Mouse (Mus musculus) heart, postnatal 0 days (tissue): ENCODE data around the gene Micu2. TPM values are rescaled to one million over a fixed set of nuclear protein-coding genes. Genes with fewer than 3 reads are reported as not detected.

Source experiments
- ATAC-seq: fragments of 200-750 bp; cut with Nextera tagmentation; 2 replicates; pipeline ENCODE4 v1.8.0; 2017; ENCODE audit warnings: low read depth, moderate number of reproducible peaks, moderate library complexity; ENCODE audit not compliant: insufficient read depth
- DNase-seq: peaks from one replicate; pipeline ENCODE4 v3.0.0-alpha.2; 2016; ENCODE audit warnings: low spot score
- H3K27ac ChIP-seq: fragments of 300-500 bp; sonication (generic); 2 replicates; pipeline ENCODE4 v1.5.1; 2014; ENCODE audit warnings: low read depth, mild to moderate bottlenecking
- H3K27me3 ChIP-seq: fragments of 300-500 bp; sonication (generic); 2 replicates; pipeline ENCODE4 v1.6.1; 2014; ENCODE audit warnings: low read length, mixed read lengths; ENCODE audit not compliant: control insufficient read depth, insufficient read depth
- H3K36me3 ChIP-seq: fragments of 300-500 bp; sonication (generic); replicated peaks from 2 replicates; pipeline ENCODE4 v1.6.1; 2014; ENCODE audit warnings: low read length, mixed read lengths; ENCODE audit not compliant: control insufficient read depth, insufficient read depth
- H3K4me1 ChIP-seq: fragments of 300-500 bp; sonication (generic); 2 replicates; pipeline ENCODE4 v1.6.1; 2014; ENCODE audit warnings: antibody characterized with exemption; ENCODE audit not compliant: control insufficient read depth, insufficient read depth
- H3K4me2 ChIP-seq: fragments of 300-500 bp; sonication (generic); 2 replicates; pipeline ENCODE4 v1.6.1; 2014; ENCODE audit warnings: low read depth, mild to moderate bottlenecking, low read length, moderate library complexity
- H3K4me3 ChIP-seq: fragments of 300-500 bp; sonication (generic); 2 replicates; pipeline ENCODE4 v1.5.1; 2014; ENCODE audit warnings: low read depth, low read length
- H3K9ac ChIP-seq: fragments of 300-500 bp; sonication (generic); replicated peaks from 2 replicates; pipeline ENCODE4 v1.6.1; 2014; ENCODE audit warnings: low read depth, low read length, mixed read lengths
- H3K9me3 ChIP-seq: fragments of 300-500 bp; sonication (generic); replicated peaks from 2 replicates; pipeline ENCODE4 v1.6.1; 2016; ENCODE audit warnings: low read length; ENCODE audit not compliant: control insufficient read depth
- CTCF ChIP-seq: IDR thresholded peaks from 2 replicates; pipeline ENCODE4 v1.5.1; 2016; ENCODE audit warnings: antibody characterized with exemption, control low read depth, low read depth
- EP300 ChIP-seq: IDR thresholded peaks from 2 replicates; pipeline ENCODE4 v1.6.1; 2016; ENCODE audit warnings: antibody characterized with exemption, low read depth
- WGBS: fragments of 180-500 bp; shearing (Covaris S2); extraction: QIAGEN DNeasy Blood & Tissue Kit; methylation state at CpG from one replicate; pipeline ENCODE4 v1.1.7; 2014; 5-methylcytosine and 5-hydroxymethylcytosine counted together
- polyA plus RNA-seq: library from polyadenylated mRNA; unstranded; fragments of >200 nt; fragmentation: Nextera tagmentation; extraction: Ambion mirVana; gene quantifications from 2 replicates; pipeline ENCODE4 v1.2.1, GENCODE M21; 2015
- total RNA-seq: library from RNA; depleted of rRNA; stranded (reverse); fragments of >200 nt; gene quantifications from 2 replicates; pipeline ENCODE4 v1.2.3, GENCODE M21; 2014; ENCODE audit warnings: low replicate concordance; rRNA removed

Micu2 gene
- total RNA-seq (48.0 and 56.9 TPM in 2 replicates), polyA plus RNA-seq (68.7 and 70.7 TPM in 2 replicates)

DNA sequence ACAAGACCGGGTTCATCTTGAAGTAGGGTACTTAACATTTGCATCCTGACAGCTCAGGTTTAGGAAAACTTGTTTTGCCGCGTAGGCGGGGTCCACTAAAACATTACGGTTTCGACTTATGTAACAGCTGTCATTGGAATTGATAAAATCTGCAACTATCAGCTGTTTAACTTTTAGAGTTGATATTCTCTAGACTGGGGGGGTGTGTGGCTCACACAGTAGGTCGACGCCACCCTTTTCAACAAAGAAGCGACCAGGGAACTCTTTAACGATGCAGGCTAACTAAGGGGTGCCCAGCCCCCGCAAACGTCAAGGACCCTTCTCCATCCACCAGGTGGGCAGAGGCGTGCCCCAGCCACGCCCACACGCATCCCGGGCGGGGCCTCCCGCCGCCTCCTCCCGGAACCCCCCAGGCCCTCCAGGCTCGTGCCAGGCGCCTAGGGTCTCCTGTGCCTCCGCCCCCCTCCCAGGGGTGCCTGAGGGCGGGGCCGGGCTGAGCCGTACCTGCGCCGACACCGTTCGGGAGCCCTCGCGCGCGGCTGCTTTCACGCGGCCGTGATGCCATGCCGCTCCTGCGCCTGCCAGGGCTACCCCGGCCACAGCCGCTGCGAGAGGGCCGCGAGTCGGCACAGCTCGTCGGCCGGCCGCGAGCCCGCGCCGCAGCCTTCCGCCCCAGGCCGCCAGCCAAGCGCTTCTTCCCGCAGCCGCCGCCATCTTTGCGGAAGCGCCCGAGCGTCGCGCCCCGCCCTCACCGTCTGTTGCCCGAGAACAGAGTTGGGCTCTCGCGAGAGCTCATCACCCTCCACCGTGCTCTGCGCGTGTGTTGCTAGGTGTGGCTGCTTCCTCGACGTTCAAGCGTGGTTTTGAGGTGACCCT is at the start of gene Micu2:
Micu2 (minus strand) TSS at position 737 of the 876 bp plus-strand sequence.
- WGBS = 3% methylated on average over 69 of the region's 76 CpGs
- TF ChIP-seq EP300 (peak; percentile 91), CTCF (no peak)
- H3K9me3 ChIP-seq = no peaks in the 10 kb centered on the region
- H3K27me3 ChIP-seq = no peaks in the 10 kb centered on the region
- ATAC-seq (peak; percentile 98), DNase-seq (peak; percentile 88)
- peak within 1 kb of the TSS; percentile 97 for H3K9ac ChIP-seq
- peaks cover 3% of the 10 kb centered on the region; the same call in 1 of the 2 replicates for H3K4me1 ChIP-seq
- peak within 1 kb of the TSS; percentile 90 for H3K4me3 ChIP-seq
- peak within 1 kb of the TSS; percentile 70 for H3K27ac ChIP-seq
- peak within 1 kb of the TSS; percentile 80 for H3K4me2 ChIP-seq
- H3K36me3 ChIP-seq = no peaks in the 10 kb centered on the region

- ATAC-seq = no peak
- no peaks in the 10 kb centered on the region for H3K9me3 ChIP-seq
- no peak overlapping the region for H3K27ac ChIP-seq
- H3K4me1 ChIP-seq = no peaks in the 10 kb centered on the region
- no peak overlapping the region for H3K9ac ChIP-seq
- H3K4me3 ChIP-seq = no peak overlapping the region
- DNase-seq = no peak
- WGBS = 72% methylated on average over 4 of the region's 4 CpGs
- no peaks in the 10 kb centered on the region for H3K36me3 ChIP-seq
- TF ChIP-seq CTCF = no peak
- no peak for TF ChIP-seq EP300
- H3K27me3 ChIP-seq = no peaks in the 10 kb centered on the region
- H3K4me2 ChIP-seq = no peak overlapping the region
These were observed 47.7 kb upstream of the Micu2 start for GRCm38 (mm10) chr14:58046639-58047284.

DNA sequence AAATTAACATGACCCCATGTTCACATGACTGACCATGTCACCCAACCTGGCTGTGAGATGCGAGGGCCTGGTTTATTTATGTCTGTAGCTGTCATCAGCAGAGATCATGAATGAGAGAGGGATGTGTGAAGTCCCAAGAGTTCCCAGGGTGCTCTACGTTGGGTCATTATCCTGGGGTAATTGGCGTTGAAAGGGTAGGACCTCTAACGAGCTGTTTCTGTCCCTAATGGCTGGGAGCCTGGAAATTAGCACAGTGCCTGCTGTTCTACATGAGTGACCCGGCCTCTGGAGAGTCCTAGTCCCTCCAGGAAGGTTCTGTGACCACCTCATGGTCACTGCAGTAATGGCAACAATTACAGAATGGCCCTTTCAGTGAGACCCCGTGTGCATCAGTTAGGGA is 37.1 kb upstream of the Micu2 start:
- H3K9ac ChIP-seq = no peak overlapping the region
- TF ChIP-seq EP300 (no peak), CTCF (no peak)
- H3K4me2 ChIP-seq = no peak overlapping the region
- WGBS = 32% methylated on average over 6 of the region's 6 CpGs
- H3K9me3 ChIP-seq = no peaks in the 10 kb centered on the region
- no peaks in the 10 kb centered on the region for H3K4me1 ChIP-seq
- no peak for DNase-seq
- H3K27ac ChIP-seq = no peak overlapping the region
- H3K4me3 ChIP-seq = no peak overlapping the region
- no peaks in the 10 kb centered on the region for H3K27me3 ChIP-seq
- ATAC-seq = no peak
- H3K36me3 ChIP-seq = no peaks in the 10 kb centered on the region

GRCm38 (mm10) chr14:58034567-58034966 is 35.5 kb upstream of the Micu2 start:
- H3K9ac ChIP-seq = no peak overlapping the region
- WGBS = 9% methylated on average over 8 of the region's 8 CpGs
- ATAC-seq = no peak
- no peaks in the 10 kb centered on the region for H3K4me1 ChIP-seq
- H3K27ac ChIP-seq = no peak overlapping the region
- peak; percentile 9 for DNase-seq
- no peaks in the 10 kb centered on the region for H3K27me3 ChIP-seq
- no peak for TF ChIP-seq EP300
- peak; percentile 68 for TF ChIP-seq CTCF
- H3K4me2 ChIP-seq = no peak overlapping the region
- no peaks in the 10 kb centered on the region for H3K36me3 ChIP-seq
- no peaks in the 10 kb centered on the region for H3K9me3 ChIP-seq
- H3K4me3 ChIP-seq = no peak overlapping the region

GRCm38 (mm10) chr14:58018869-58019268 is 19.8 kb upstream of the Micu2 start:
- H3K27me3 ChIP-seq = no peaks in the 10 kb centered on the region
- ATAC-seq (no peak), DNase-seq (peak; percentile 14)
- WGBS = 48% methylated on average over 2 of the region's 2 CpGs
- H3K4me1 ChIP-seq = no peaks in the 10 kb centered on the region
- no peak overlapping the region for H3K27ac ChIP-seq
- no peaks in the 10 kb centered on the region for H3K36me3 ChIP-seq
- no peak overlapping the region for H3K4me3 ChIP-seq
- TF ChIP-seq EP300 = no peak
- TF ChIP-seq CTCF = peak; percentile 67
- H3K9ac ChIP-seq = no peak overlapping the region
- H3K9me3 ChIP-seq = no peaks in the 10 kb centered on the region
- H3K4me2 ChIP-seq = no peak overlapping the region
